Mouse (Mus musculus): ENCODE data around the gene Gm49320.

The Gm49320 gene

DNA sequence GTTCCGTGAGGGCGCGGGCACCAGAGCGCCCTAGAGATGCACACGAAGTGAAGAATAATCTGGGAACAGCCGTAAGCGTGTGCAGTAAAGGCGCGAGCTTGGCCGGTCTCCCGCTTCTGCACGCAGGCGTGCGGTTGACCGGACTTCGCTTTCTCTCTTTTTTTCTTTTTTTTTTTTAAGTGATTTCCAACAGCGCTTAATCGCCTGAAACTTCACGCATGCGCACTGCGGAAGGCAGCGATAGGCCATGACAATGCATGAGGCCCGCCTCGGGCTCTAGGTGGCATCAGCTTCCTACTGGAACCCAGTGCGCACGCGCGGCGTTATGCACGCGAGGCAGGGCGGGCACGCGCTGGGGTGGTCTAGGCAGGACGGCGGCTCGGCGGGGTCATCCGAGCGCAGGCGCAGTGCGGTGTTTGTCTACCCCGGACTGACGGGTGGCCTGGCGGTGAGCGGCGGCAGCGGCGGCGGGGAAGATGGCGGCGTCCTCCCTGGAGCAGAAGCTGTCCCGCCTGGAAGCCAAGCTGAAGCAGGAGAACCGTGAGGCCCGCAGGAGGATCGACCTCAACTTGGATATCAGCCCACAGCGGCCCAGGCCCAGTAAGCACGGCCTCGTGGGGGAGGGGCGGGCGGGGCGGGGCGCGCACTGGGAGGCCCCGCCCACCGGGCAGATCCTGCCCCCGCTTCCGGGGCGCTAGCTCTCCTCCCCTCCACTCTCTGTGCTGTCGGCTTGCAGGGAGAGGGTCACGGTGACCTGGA lies at the start of gene Gm49320, which contains the start of gene Map2k7:
Gm49320 (plus strand) TSS at position 432 of the 759 bp plus-strand sequence.
Map2k7 (plus strand) TSS at position 307 of the 759 bp plus-strand sequence.
- DNase-seq (ENCODE audit: low read depth) = peak; percentile 98

- no peak for DNase-seq (ENCODE audit: low read depth)
Observed at GRCm38 (mm10) chr8:4189031-4189722, 49.5 kb upstream of the Gm49320 start.

DNA sequence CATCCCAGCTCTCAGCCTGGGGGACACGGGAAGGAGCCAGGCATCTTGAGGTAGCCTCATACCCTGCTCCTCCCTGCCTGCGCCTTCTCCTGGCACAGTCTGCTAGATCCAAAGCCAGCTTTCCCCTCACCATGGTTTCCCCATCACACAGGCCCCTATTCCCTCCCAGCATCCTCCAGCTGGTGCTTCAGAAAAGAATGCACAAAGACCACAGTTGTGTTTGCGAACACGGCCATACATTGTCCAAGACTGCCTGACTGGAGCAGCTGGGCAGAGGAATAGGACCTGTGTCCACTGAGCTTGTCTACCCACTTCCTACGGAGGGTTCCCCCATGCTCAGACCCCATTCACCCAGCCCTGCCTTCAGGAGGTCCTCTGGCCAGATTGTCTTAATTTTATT lies 46.4 kb upstream of the Gm49320 start:
- no peak for DNase-seq (ENCODE audit: low read depth)

DNA sequence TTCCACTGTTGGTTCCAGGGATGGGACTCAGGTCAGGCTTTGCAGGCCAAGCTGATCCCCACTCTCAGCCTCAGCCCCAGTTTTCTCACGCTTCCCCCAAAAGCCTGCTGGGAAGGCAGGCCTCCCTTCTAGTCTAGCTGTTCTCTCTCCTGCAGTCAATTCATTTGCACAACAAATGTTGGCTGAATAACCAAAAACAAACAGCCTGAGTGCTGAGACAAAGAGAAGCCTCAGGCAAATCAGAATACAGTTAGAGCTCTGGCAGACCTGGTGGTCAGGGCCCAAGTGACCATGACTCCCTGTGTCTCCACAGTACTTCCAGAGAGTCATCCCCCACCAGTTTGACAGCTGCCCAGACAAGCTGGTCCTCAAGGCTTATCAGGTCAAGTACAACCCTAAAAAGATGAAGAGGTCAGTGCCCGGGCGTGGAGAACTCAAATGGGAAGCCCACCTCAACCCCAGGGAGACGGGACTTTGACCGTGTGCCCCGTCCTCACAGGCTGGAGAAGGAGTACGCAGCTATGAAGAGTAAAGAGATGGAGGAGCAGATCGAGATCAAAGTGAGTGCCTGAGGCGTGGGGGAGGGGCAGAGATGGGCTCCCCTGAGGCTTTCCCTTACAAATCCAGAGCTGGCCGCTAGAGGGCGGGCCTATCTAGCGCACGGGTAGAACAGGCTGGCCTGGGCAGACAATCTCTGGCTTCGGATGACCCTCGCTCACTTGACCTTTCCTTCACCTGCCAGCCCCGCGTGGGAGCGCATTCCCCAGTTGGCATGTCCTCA lies 45.7 kb upstream of the Gm49320 start:
- DNase-seq (ENCODE audit: low read depth) = peak; percentile 73

DNA sequence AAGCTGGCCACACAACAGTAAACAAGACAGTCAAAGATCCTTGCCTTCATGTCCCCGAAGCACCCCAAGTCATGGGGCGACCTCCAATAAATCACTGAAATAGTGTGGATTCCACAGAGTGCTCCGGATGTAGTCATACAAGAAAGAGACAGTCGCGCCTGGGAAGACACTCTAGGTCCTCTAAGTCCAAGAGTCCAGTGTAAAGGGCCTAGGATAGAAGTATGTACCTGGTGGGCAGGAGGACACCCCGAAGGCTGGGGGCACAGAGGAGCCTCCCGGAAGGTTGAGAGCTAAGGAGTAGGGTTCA lies 45.1 kb upstream of the Gm49320 start:
- DNase-seq (ENCODE audit: low read depth) = no peak

- DNase-seq (ENCODE audit: low read depth) = no peak
Observed at GRCm38 (mm10) chr8:4201321-4201720, 37.3 kb upstream of the Gm49320 start.

- no peak for DNase-seq (ENCODE audit: low read depth)
Observed at GRCm38 (mm10) chr8:4205246-4206123, 33.2 kb upstream of the Gm49320 start.

GRCm38 (mm10) chr8:4206182-4207015 lies 32.3 kb upstream of the Gm49320 start:
- no peak for DNase-seq (ENCODE audit: low read depth)

- no peak for DNase-seq (ENCODE audit: low read depth)
Observed at GRCm38 (mm10) chr8:4207016-4207350, 31.7 kb upstream of the Gm49320 start.

GRCm38 (mm10) chr8:4211097-4211496 lies 27.6 kb upstream of the Gm49320 start:
- DNase-seq (ENCODE audit: low read depth) = no peak

DNA sequence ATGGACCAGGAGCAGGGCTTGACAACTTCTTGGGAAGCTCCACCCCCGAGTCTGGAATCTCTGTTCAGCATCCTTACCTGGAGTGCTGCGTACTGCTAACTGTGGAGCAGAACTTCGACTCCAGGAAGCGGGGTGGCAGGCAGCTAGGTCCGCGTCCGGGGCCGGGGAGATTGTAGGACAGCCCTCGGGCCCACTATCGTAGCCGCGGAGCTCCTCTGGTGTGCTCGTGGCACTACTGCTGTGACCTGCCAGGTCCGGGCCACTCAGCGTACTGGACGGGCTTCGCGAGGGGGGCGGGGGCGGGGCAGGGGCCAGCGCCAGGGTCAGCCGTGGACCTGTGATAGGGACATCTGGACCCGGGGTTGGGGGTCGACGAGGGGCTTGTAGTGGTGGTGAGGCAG lies 25.9 kb upstream of the Gm49320 start:
- no peak for DNase-seq (ENCODE audit: low read depth)

- no peak for DNase-seq (ENCODE audit: low read depth)
Observed at GRCm38 (mm10) chr8:4213210-4214005, 25.3 kb upstream of the Gm49320 start.

GRCm38 (mm10) chr8:4214006-4214980 lies 24.4 kb upstream of the Gm49320 start:
- peak; percentile 37 for DNase-seq (ENCODE audit: low read depth)

GRCm38 (mm10) chr8:4216296-4216695 lies 22.4 kb upstream of the Gm49320 start:
- DNase-seq (ENCODE audit: low read depth) = no peak

DNA sequence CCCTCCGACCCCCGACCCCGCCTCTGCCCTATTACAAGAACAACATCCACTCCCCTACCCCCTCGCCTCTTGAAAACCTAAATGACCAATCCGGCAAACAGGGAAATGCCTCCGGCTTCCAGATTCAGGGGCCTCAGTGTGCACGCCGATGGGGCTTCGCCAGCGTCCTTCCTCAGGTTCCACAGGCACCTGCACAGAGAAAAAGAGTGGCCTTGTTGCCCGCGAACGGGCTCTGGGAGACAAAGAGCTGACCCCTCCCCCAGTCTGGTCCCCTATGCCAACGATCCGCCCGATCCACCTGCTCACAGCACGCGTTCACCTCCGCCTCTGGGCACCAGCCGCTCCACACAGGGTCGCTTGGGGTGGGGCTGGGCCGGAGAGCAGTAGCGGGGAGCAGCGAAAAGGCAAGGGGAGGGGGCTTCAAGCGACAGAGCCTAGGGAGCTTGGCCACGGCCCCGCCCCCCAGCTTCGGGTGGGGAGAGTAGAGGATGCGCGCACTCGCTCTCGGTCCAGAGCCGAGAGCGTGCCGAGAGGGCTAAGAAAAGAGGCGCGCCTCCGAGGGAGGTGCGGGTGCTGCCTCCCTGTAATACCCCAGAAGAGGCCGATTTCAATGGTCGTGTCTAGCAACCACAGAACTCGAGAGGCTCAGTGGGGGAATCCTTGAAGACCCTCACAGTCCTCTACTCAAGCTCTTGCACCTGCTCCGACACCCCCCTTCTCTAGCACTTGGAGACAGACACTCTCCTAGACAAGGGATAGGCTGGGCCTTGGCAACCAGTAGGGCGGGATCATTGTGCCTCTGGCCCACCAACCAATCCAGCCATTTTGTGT lies 21.7 kb upstream of the Gm49320 start, which contains the start of gene Prr36:
Prr36 (minus strand) TSS at position 669 of the 831 bp plus-strand sequence.
- DNase-seq (ENCODE audit: low read depth) = no peak

- no peak for DNase-seq (ENCODE audit: low read depth)
Observed at GRCm38 (mm10) chr8:4219617-4220016, 19.0 kb upstream of the Gm49320 start.

DNA sequence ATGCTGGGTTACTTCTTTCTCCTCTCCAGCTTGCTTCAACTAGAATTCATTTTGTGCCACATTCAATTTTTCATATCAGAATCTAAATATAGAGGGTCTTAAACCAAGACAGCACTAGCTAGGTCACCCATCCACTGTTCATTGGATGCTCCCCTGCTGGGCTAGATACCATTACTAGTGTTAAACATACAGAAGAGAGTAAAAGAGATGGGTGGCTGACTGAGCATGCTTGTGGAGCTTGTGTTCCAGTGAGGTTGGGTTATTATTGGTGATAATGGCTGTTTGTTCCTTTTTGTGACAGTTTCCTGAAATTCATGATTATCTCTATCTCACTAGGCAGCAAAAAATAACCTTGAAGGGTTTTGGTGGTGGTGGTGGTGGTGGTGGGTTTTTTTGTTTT lies 16.6 kb upstream of the Gm49320 start:
- no peak for DNase-seq (ENCODE audit: low read depth)

- DNase-seq (ENCODE audit: low read depth) = no peak
Observed at GRCm38 (mm10) chr8:4226323-4226722, 12.3 kb upstream of the Gm49320 start.
